Mouse (Mus musculus) CD8-positive naive resting alpha-beta T cell, adult 2 months (primary cell): Measurements from ENCODE around the gene Cyp3a57.
"Not testable (repeated sequence)": the region's sequence is repeated elsewhere in the genome, so short reads cannot be mapped to it uniquely, and the experiment has no call there.

ENCODE experiments used
- DNase-seq, 2 experiments: peaks; one replicate each; pipeline ENCODE4 v3.0.0; 2022; ENCODE audit warnings: low read depth in 2 of 2, low spot score in 2 of 2

The Cyp3a57 gene

GRCm38 (mm10) chr5:145344941-145345340, at the start of gene Cyp3a57:
Cyp3a57 (plus strand) TSS chr5:145345279.
- no peak for DNase-seq

- DNase-seq, result no peak
Observed at GRCm38 (mm10) chr5:145300469-145300868, 44.6 kb upstream of the Cyp3a57 start.

GRCm38 (mm10) chr5:145301796-145302195, 43.3 kb upstream of the Cyp3a57 start:
- DNase-seq, result not testable (repeated sequence)

- no peak for DNase-seq
Observed at GRCm38 (mm10) chr5:145302424-145302823, 42.7 kb upstream of the Cyp3a57 start.

- not testable (repeated sequence) for DNase-seq
Observed at GRCm38 (mm10) chr5:145306953-145307352, 38.1 kb upstream of the Cyp3a57 start.

GRCm38 (mm10) chr5:145307811-145308210, 37.3 kb upstream of the Cyp3a57 start:
- not testable (repeated sequence) for DNase-seq

- no peak for DNase-seq
Observed at GRCm38 (mm10) chr5:145313845-145314244, 31.2 kb upstream of the Cyp3a57 start.

- DNase-seq, result no peak
Observed at GRCm38 (mm10) chr5:145317141-145317540, 27.9 kb upstream of the Cyp3a57 start.

GRCm38 (mm10) chr5:145338756-145339155, 6.3 kb upstream of the Cyp3a57 start:
- DNase-seq, result not testable (repeated sequence)

- no peak for DNase-seq
Observed at GRCm38 (mm10) chr5:145349697-145350096, 4.6 kb downstream of the Cyp3a57 start.

GRCm38 (mm10) chr5:145353081-145353480, 8.0 kb downstream of the Cyp3a57 start:
- no peak for DNase-seq

- DNase-seq, result not testable (repeated sequence)
Observed at GRCm38 (mm10) chr5:145415416-145415815, 70.3 kb downstream of the Cyp3a57 start.

- DNase-seq, result no peak
Observed at GRCm38 (mm10) chr5:145422287-145422686, 77.2 kb downstream of the Cyp3a57 start.

- DNase-seq, result no peak
Observed at GRCm38 (mm10) chr5:145431004-145431403, 85.9 kb downstream of the Cyp3a57 start.

- DNase-seq, result no peak
Observed at GRCm38 (mm10) chr5:145433688-145434087, 88.6 kb downstream of the Cyp3a57 start.
